Comparison of ENCODE assay signal across 13 mouse cellular contexts in genomic region chr13:92593731-92594396, GRCm38 (mm10). TPM values are rescaled to one million over a fixed set of nuclear protein-coding genes. Genes with fewer than 3 reads are reported as not detected.
A peak's percentile ranks its signal among the peaks of the same experiment; 100 is the strongest.
DNase-seq lines count a peak whose midpoint lies in the region; ATAC-seq lines count a peak whose summit lies in the region.
"Had no signal": no experiment of that assay in that cellular context is flagged by ENCODE, and none has a peak within 500 bp of the region (broad histone marks: within the 10 kb centered on the region; RNA-seq: fewer than 3 reads in every experiment).

No protein-coding gene starts in this region.

- 12% methylated on average over 3 of the region's 3 CpGs for WGBS in kidney, embryonic 16.5 days
- WGBS in hindbrain, embryonic 13.5 days = 18% methylated on average over 3 of the region's 3 CpGs

- H3K9ac ChIP-seq in kidney, embryonic 16.5 days (replicated peaks; ENCODE audit: low read length) = no peak overlapping the region; the same call in 1 of the 2 replicates
- no peak overlapping the region for H3K9ac ChIP-seq in hindbrain, embryonic 13.5 days

- H3K27ac ChIP-seq in kidney, embryonic 16.5 days (ENCODE audit: low read length) = peak overlapping the region; percentile 90
- peak overlapping the region; percentile 20; the same call in 1 of the 2 replicates for H3K27ac ChIP-seq in hindbrain, embryonic 13.5 days

- no peaks in the 10 kb centered on the region for H3K36me3 ChIP-seq in kidney, embryonic 16.5 days (ENCODE audit: insufficient read depth, low read length)
- H3K36me3 ChIP-seq in hindbrain, embryonic 13.5 days = no peaks in the 10 kb centered on the region
- H3K36me3 ChIP-seq: G1E had no signal

- no peak overlapping the region for H3K4me2 ChIP-seq in kidney, embryonic 16.5 days (replicated peaks; ENCODE audit: low read depth, low read length)
- H3K4me2 ChIP-seq in hindbrain, embryonic 13.5 days = no peak overlapping the region

- peaks cover 28% of the 10 kb centered on the region for H3K4me1 ChIP-seq in kidney, embryonic 16.5 days (ENCODE audit: insufficient read depth, low read length)
- H3K4me1 ChIP-seq in hindbrain, embryonic 13.5 days (replicated peaks) = peaks cover 26% of the 10 kb centered on the region

- H3K4me3 ChIP-seq in kidney, embryonic 16.5 days (ENCODE audit: low read length) = no peak overlapping the region
- no peak overlapping the region for H3K4me3 ChIP-seq in hindbrain, embryonic 13.5 days

- no peaks in the 10 kb centered on the region for H3K27me3 ChIP-seq in kidney, embryonic 16.5 days (ENCODE audit: insufficient read depth, low read length)
- H3K27me3 ChIP-seq in hindbrain, embryonic 13.5 days = no peaks in the 10 kb centered on the region

- no peaks in the 10 kb centered on the region for H3K9me3 ChIP-seq in kidney, embryonic 16.5 days (ENCODE audit: low read length)
- H3K9me3 ChIP-seq in hindbrain, embryonic 13.5 days = no peaks in the 10 kb centered on the region
- H3K9me3 ChIP-seq: G1E had no signal

- no peak for ATAC-seq in kidney, embryonic 16.5 days (ENCODE audit: low FRiP score, low TSS enrichment)
- ATAC-seq in hindbrain, embryonic 13.5 days (ENCODE audit: low FRiP score) = peak; percentile 40; the same call in 1 of the 2 replicates

- no peak for DNase-seq in kidney, adult 18-20 months
- peak; percentile 83 for DNase-seq in embryo, embryonic 10 days (ENCODE audit: low spot score)
- peak; percentile 34 for DNase-seq in neural tube, embryonic 10.5 days (ENCODE audit: extremely low spot score, low spot score)
- DNase-seq in layer of hippocampus, postnatal 25 days (ENCODE audit: extremely low spot score in 1 of 2, low spot score in 1 of 2) = no peak
- DNase-seq in yolk sac, embryonic 10.5 days (ENCODE audit: low spot score) = no peak
- DNase-seq: cerebellum, postnatal 36 days had no signal

RNA-seq across cellular contexts. Expression of gene Serinc5, which starts 17.0 kb away (rescaled TPM):
- polyA plus RNA-seq in kidney, embryonic 16.5 days (2015; fragmentation: Nextera tagmentation; extraction: Ambion mirVana) = 19.7 and 20.1 TPM in 2 replicates
- polyA plus RNA-seq in hindbrain, embryonic 13.5 days (2015; fragmentation: Nextera tagmentation; extraction: Ambion mirVana) = 15.8 and 18.6 TPM in 2 replicates
- 10 to 100 TPM; 71.1 to 78.5 TPM for total RNA-seq in layer of hippocampus, postnatal 25 days (2021)

RNA-seq across cellular contexts. Expression of gene Spz1, which starts 17.9 kb away (rescaled TPM):
- polyA plus RNA-seq in kidney, embryonic 16.5 days (2015; fragmentation: Nextera tagmentation; extraction: Ambion mirVana) = not detected in 2 replicates
- not detected in 2 replicates for polyA plus RNA-seq in hindbrain, embryonic 13.5 days (2015; fragmentation: Nextera tagmentation; extraction: Ambion mirVana)
- not detected for total RNA-seq in layer of hippocampus, postnatal 25 days (2021)
- total RNA-seq: left cerebral cortex, postnatal 36 days; neutrophil, adult 5-6 weeks had no signal
- polyA plus RNA-seq: G1E; heart, embryonic 14.5 days; urinary bladder, adult 2 months had no signal

Comparison
In these comparisons a context has a peak if more than half of its experiments do, and no peak if none do; other contexts are left out.
1. DNase-seq: peak in embryo, embryonic 10 days (single experiment) and neural tube, embryonic 10.5 days (single experiment); none in kidney, adult 18-20 months (single experiment), layer of hippocampus, postnatal 25 days (0 of 2) and yolk sac, embryonic 10.5 days (single experiment).